Mouse (Mus musculus): ENCODE data around the gene Sec31a. TPM values are rescaled to one million over a fixed set of nuclear protein-coding genes. Genes with fewer than 3 reads are reported as not detected.

The Sec31a gene
- polyA plus RNA-seq, 1 experiment from 2014 or later, result 139 TPM

GRCm38 (mm10) chr5:100410281-100410680 is 5.8 kb downstream of the Sec31a start:
- ATAC-seq (ENCODE audit: insufficient number of reproducible peaks, insufficient read depth, low FRiP score, low read depth), result no peak
- 92% methylated on average over 5 of the region's 5 CpGs for WGBS
- Histone ChIP-seq H3K9me3 (ENCODE audit: control insufficient read depth, low read length) (no peaks in the 10 kb centered on the region), H3K27ac (replicated peaks in 1 of 2; ENCODE audit: control insufficient read depth in 1 of 2, insufficient read depth in 1 of 2, low read depth in 2 of 2, low read length in 2 of 2) (no peak overlapping the region), H3K4me1 (ENCODE audit: control insufficient read depth in 2 of 2, insufficient read depth in 2 of 2, low read length in 2 of 2) (peaks cover 11 to 30% of the 10 kb centered on the region in 2 experiments), H3K4me2 (ENCODE audit: low read length) (no peak overlapping the region), H3K27me3 (ENCODE audit: control insufficient read depth, insufficient read depth, low read length) (no peaks in the 10 kb centered on the region), H3K36me3 (ENCODE audit: control insufficient read depth, insufficient read depth, low read length) (peaks cover 42% of the 10 kb centered on the region), H3K4me3 (ENCODE audit: control insufficient read depth in 1 of 2, insufficient read depth in 1 of 2, low read depth in 1 of 2, low read length in 2 of 2) (no peak overlapping the region), H3K9ac (ENCODE audit: low read length) (no peak overlapping the region)

- Histone ChIP-seq H3K27me3 (ENCODE audit: control insufficient read depth, insufficient read depth, low read length) (no peaks in the 10 kb centered on the region), H3K9me3 (ENCODE audit: control insufficient read depth, low read length) (no peaks in the 10 kb centered on the region), H3K27ac (replicated peaks in 1 of 2; ENCODE audit: control insufficient read depth in 1 of 2, insufficient read depth in 1 of 2, low read depth in 2 of 2, low read length in 2 of 2) (no peak overlapping the region), H3K36me3 (ENCODE audit: control insufficient read depth, insufficient read depth, low read length) (peaks cover 60% of the 10 kb centered on the region), H3K9ac (ENCODE audit: low read length) (no peak overlapping the region), H3K4me3 (ENCODE audit: control insufficient read depth in 1 of 2, insufficient read depth in 1 of 2, low read depth in 1 of 2, low read length in 2 of 2) (no peak overlapping the region), H3K4me1 (ENCODE audit: control insufficient read depth in 2 of 2, insufficient read depth in 2 of 2, low read length in 2 of 2) (peaks cover 9 to 22% of the 10 kb centered on the region in 2 experiments), H3K4me2 (ENCODE audit: low read length) (no peak overlapping the region)
- WGBS, result 88% methylated on average over 5 of the region's 5 CpGs
- ATAC-seq (ENCODE audit: insufficient number of reproducible peaks, insufficient read depth, low FRiP score, low read depth), result no peak
Measured at GRCm38 (mm10) chr5:100408485-100408884, 7.5 kb downstream of the Sec31a start.

GRCm38 (mm10) chr5:100396753-100397152 is 19.3 kb downstream of the Sec31a start:
- H3K9ac ChIP-seq (ENCODE audit: low read length), result no peak overlapping the region
- no peak overlapping the region for H3K4me3 ChIP-seq (ENCODE audit: control insufficient read depth in 1 of 2, insufficient read depth in 1 of 2, low read depth in 1 of 2, low read length in 2 of 2)
- no peak for ATAC-seq (ENCODE audit: insufficient number of reproducible peaks, insufficient read depth, low FRiP score, low read depth)
- H3K27me3 ChIP-seq (ENCODE audit: control insufficient read depth, insufficient read depth, low read length), result no peaks in the 10 kb centered on the region
- H3K36me3 ChIP-seq (ENCODE audit: control insufficient read depth, insufficient read depth, low read length), result peaks cover 96% of the 10 kb centered on the region
- no peaks in the 10 kb centered on the region for H3K4me1 ChIP-seq (ENCODE audit: control insufficient read depth in 2 of 2, insufficient read depth in 2 of 2, low read length in 2 of 2)
- WGBS, result 98% methylated on average over 3 of the region's 3 CpGs
- H3K4me2 ChIP-seq (ENCODE audit: low read length), result no peak overlapping the region
- H3K27ac ChIP-seq (replicated peaks in 1 of 2; ENCODE audit: control insufficient read depth in 1 of 2, insufficient read depth in 1 of 2, low read depth in 2 of 2, low read length in 2 of 2), result no peak overlapping the region
- H3K9me3 ChIP-seq (ENCODE audit: control insufficient read depth, low read length), result no peaks in the 10 kb centered on the region

GRCm38 (mm10) chr5:100393681-100394080 is 22.4 kb downstream of the Sec31a start:
- H3K27ac ChIP-seq (replicated peaks in 1 of 2; ENCODE audit: control insufficient read depth in 1 of 2, insufficient read depth in 1 of 2, low read depth in 2 of 2, low read length in 2 of 2), result no peak overlapping the region
- peaks cover 100% of the 10 kb centered on the region for H3K36me3 ChIP-seq (ENCODE audit: control insufficient read depth, insufficient read depth, low read length)
- H3K27me3 ChIP-seq (ENCODE audit: control insufficient read depth, insufficient read depth, low read length), result no peaks in the 10 kb centered on the region
- no peak overlapping the region for H3K4me3 ChIP-seq (ENCODE audit: control insufficient read depth in 1 of 2, insufficient read depth in 1 of 2, low read depth in 1 of 2, low read length in 2 of 2)
- no peaks in the 10 kb centered on the region for H3K9me3 ChIP-seq (ENCODE audit: control insufficient read depth, low read length)
- H3K9ac ChIP-seq (ENCODE audit: low read length), result no peak overlapping the region
- no peak for ATAC-seq (ENCODE audit: insufficient number of reproducible peaks, insufficient read depth, low FRiP score, low read depth)
- H3K4me2 ChIP-seq (ENCODE audit: low read length), result no peak overlapping the region
- H3K4me1 ChIP-seq (ENCODE audit: control insufficient read depth in 2 of 2, insufficient read depth in 2 of 2, low read length in 2 of 2), result no peaks in the 10 kb centered on the region
- 86% methylated on average over 3 of the region's 3 CpGs for WGBS

DNA sequence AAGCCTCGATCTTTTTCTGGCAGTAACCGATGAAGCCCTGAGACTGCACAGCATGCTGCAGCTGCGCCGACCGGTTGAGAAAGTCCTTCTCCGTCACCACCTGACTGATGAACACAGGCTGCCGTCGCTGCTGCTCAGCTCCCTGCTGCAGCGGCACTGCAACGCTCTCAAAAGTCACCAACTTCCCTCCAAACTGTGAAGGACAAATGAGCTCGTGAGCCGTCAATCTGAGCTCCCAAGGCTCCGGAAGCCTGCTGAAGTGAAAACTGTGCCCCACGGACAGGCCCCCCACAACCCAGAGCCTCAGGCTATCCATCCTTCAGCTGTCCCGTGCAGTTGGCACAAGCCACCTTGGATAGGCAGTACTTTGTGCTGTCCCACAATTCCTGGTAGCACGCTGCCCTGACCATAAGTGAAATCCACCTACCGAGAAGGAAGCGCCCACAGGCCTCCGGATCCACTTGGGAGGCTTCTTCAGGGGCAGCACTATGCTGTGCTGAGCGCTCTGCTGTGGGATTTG is 23.5 kb downstream of the Sec31a start:
- 89% methylated on average over 20 of the region's 20 CpGs for WGBS
- Histone ChIP-seq H3K4me1 (ENCODE audit: control insufficient read depth in 2 of 2, insufficient read depth in 2 of 2, low read length in 2 of 2) (no peaks in the 10 kb centered on the region), H3K36me3 (ENCODE audit: control insufficient read depth, insufficient read depth, low read length) (peaks cover 97% of the 10 kb centered on the region), H3K9ac (ENCODE audit: low read length) (no peak overlapping the region), H3K27me3 (ENCODE audit: control insufficient read depth, insufficient read depth, low read length) (no peaks in the 10 kb centered on the region), H3K9me3 (ENCODE audit: control insufficient read depth, low read length) (no peaks in the 10 kb centered on the region), H3K27ac (replicated peaks in 1 of 2; ENCODE audit: control insufficient read depth in 1 of 2, insufficient read depth in 1 of 2, low read depth in 2 of 2, low read length in 2 of 2) (no peak overlapping the region), H3K4me2 (ENCODE audit: low read length) (no peak overlapping the region), H3K4me3 (ENCODE audit: control insufficient read depth in 1 of 2, insufficient read depth in 1 of 2, low read depth in 1 of 2, low read length in 2 of 2) (no peak overlapping the region)
- ATAC-seq (ENCODE audit: insufficient number of reproducible peaks, insufficient read depth, low FRiP score, low read depth), result no peak

DNA sequence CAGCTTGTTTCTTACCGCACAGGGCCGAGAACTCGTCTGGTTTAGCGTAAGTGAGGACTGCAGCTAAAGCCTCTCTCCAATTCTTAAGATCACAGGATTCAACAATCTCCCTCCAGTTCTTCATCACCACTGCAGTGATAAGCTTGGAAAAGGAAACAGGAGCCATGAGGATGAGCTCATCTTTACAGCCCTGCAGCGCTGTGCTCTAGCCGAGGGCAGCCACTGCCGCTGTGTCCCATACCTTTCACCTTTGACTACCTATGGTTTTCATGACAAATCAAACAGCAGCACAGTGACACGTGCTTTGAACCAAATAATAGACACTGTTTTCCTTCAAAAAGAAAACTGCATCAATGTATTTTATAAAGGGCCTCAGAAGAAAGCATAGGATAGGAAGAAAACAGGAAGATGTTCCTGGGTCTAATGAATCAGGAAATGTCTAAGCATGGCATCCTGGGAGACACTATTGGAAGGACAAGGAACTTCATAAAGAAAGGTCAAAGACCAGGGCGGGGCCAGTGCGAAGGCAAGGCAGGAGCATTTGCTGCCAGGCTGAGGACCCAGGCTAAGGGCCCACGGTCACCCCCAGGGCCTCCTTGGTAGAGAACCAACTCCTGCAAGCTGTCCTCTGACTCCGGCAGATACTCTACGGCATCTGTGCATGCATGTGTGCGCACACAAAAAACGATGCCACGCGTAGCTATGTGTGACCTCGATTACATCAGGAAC is 32.1 kb downstream of the Sec31a start:
- 89% methylated on average over 18 of the region's 18 CpGs for WGBS

GRCm38 (mm10) chr5:100381094-100381493 is 34.9 kb downstream of the Sec31a start:
- H3K36me3 ChIP-seq (ENCODE audit: control insufficient read depth, insufficient read depth, low read length), result peaks cover 100% of the 10 kb centered on the region
- H3K27ac ChIP-seq (replicated peaks in 1 of 2; ENCODE audit: control insufficient read depth in 1 of 2, insufficient read depth in 1 of 2, low read depth in 2 of 2, low read length in 2 of 2), result no peak overlapping the region
- no peak overlapping the region for H3K4me3 ChIP-seq (ENCODE audit: control insufficient read depth in 1 of 2, insufficient read depth in 1 of 2, low read depth in 1 of 2, low read length in 2 of 2)
- H3K4me1 ChIP-seq (ENCODE audit: control insufficient read depth in 2 of 2, insufficient read depth in 2 of 2, low read length in 2 of 2), result no peaks in the 10 kb centered on the region
- no peaks in the 10 kb centered on the region for H3K9me3 ChIP-seq (ENCODE audit: control insufficient read depth, low read length)
- no peak for ATAC-seq (ENCODE audit: insufficient number of reproducible peaks, insufficient read depth, low FRiP score, low read depth)
- 95% methylated on average over 7 of the region's 7 CpGs for WGBS
- H3K9ac ChIP-seq (ENCODE audit: low read length), result no peak overlapping the region
- no peak overlapping the region for H3K4me2 ChIP-seq (ENCODE audit: low read length)
- H3K27me3 ChIP-seq (ENCODE audit: control insufficient read depth, insufficient read depth, low read length), result no peaks in the 10 kb centered on the region

More for the DNA sequence above, 32.1 kb downstream of the Sec31a start:
- Histone ChIP-seq H3K4me2 (ENCODE audit: low read length) (no peak overlapping the region), H3K27ac (replicated peaks in 1 of 2; ENCODE audit: control insufficient read depth in 1 of 2, insufficient read depth in 1 of 2, low read depth in 2 of 2, low read length in 2 of 2) (no peak overlapping the region), H3K36me3 (ENCODE audit: control insufficient read depth, insufficient read depth, low read length) (peaks cover 96% of the 10 kb centered on the region), H3K9ac (ENCODE audit: low read length) (no peak overlapping the region), H3K4me1 (ENCODE audit: control insufficient read depth in 2 of 2, insufficient read depth in 2 of 2, low read length in 2 of 2) (no peaks in the 10 kb centered on the region), H3K4me3 (ENCODE audit: control insufficient read depth in 1 of 2, insufficient read depth in 1 of 2, low read depth in 1 of 2, low read length in 2 of 2) (no peak overlapping the region), H3K9me3 (ENCODE audit: control insufficient read depth, low read length) (no peaks in the 10 kb centered on the region), H3K27me3 (ENCODE audit: control insufficient read depth, insufficient read depth, low read length) (no peaks in the 10 kb centered on the region)
- ATAC-seq (ENCODE audit: insufficient number of reproducible peaks, insufficient read depth, low FRiP score, low read depth), result no peak

GRCm38 (mm10) chr5:100380277-100380676 is 35.8 kb downstream of the Sec31a start:
- H3K9me3 ChIP-seq (ENCODE audit: control insufficient read depth, low read length), result no peaks in the 10 kb centered on the region
- H3K4me2 ChIP-seq (ENCODE audit: low read length), result no peak overlapping the region
- no peaks in the 10 kb centered on the region for H3K27me3 ChIP-seq (ENCODE audit: control insufficient read depth, insufficient read depth, low read length)
- H3K4me1 ChIP-seq (ENCODE audit: control insufficient read depth in 2 of 2, insufficient read depth in 2 of 2, low read length in 2 of 2), result no peaks in the 10 kb centered on the region
- WGBS, result 96% methylated on average over 5 of the region's 5 CpGs
- H3K27ac ChIP-seq (replicated peaks in 1 of 2; ENCODE audit: control insufficient read depth in 1 of 2, insufficient read depth in 1 of 2, low read depth in 2 of 2, low read length in 2 of 2), result no peak overlapping the region
- H3K9ac ChIP-seq (ENCODE audit: low read length), result no peak overlapping the region
- H3K36me3 ChIP-seq (ENCODE audit: control insufficient read depth, insufficient read depth, low read length), result peaks cover 100% of the 10 kb centered on the region
- ATAC-seq (ENCODE audit: insufficient number of reproducible peaks, insufficient read depth, low FRiP score, low read depth), result no peak
- no peak overlapping the region for H3K4me3 ChIP-seq (ENCODE audit: control insufficient read depth in 1 of 2, insufficient read depth in 1 of 2, low read depth in 1 of 2, low read length in 2 of 2)

Measured in heart, embryonic 14.5 days (tissue).